In genomic region chr15:81834171-81834841, GRCm38 (mm10) we compare ENCODE assay signal across 14 mouse cellular contexts. TPM values are rescaled to one million over a fixed set of nuclear protein-coding genes. Genes with fewer than 3 reads are reported as not detected.
DNase-seq lines count a peak whose midpoint lies in the region; ATAC-seq and TF ChIP-seq lines count a peak whose summit lies in the region.
"Had no signal": no experiment of that assay in that cellular context is flagged by ENCODE, and none has a peak within 500 bp of the region (broad histone marks: within the 10 kb centered on the region; RNA-seq: fewer than 3 reads in every experiment).

No protein-coding gene starts in this region.

- H3K4me1 ChIP-seq in cerebellum, adult 2 months (ENCODE audit: control insufficient read depth, insufficient read depth, low read length) = peaks cover 61% of the 10 kb centered on the region
- H3K4me1 ChIP-seq in heart, embryonic 14.5 days (ENCODE audit: control insufficient read depth in 2 of 2, insufficient read depth in 2 of 2, low read length in 2 of 2) = peaks cover 23 to 44% of the 10 kb centered on the region in 2 experiments
- peaks cover 28% of the 10 kb centered on the region for H3K4me1 ChIP-seq in intestine, embryonic 16.5 days (ENCODE audit: control insufficient read depth, insufficient read depth, low read length)
- H3K4me1 ChIP-seq in hindbrain, postnatal 0 days (ENCODE audit: insufficient read depth, low read length) = peaks cover 12% of the 10 kb centered on the region

- ATAC-seq in heart, embryonic 14.5 days (ENCODE audit: insufficient number of reproducible peaks, insufficient read depth, low FRiP score, low read depth) = no peak; the same call in 1 of the 2 replicates
- ATAC-seq in intestine, embryonic 16.5 days = no peak
- no peak for ATAC-seq in hindbrain, postnatal 0 days
- ATAC-seq: forebrain, embryonic 15.5 days had no signal

- H3K4me3 ChIP-seq in cerebellum, adult 2 months (replicated peaks; ENCODE audit: insufficient read depth, low read depth, low read length) = no peak overlapping the region
- H3K4me3 ChIP-seq in gastrocnemius, adult 2 months = peak overlapping the region; percentile 62
- H3K4me3 ChIP-seq in heart, embryonic 14.5 days (ENCODE audit: control insufficient read depth in 1 of 2, insufficient read depth in 1 of 2, low read depth in 1 of 2, low read length in 2 of 2) = no peak overlapping the region
- no peak overlapping the region for H3K4me3 ChIP-seq in intestine, embryonic 16.5 days (ENCODE audit: low read length)
- H3K4me3 ChIP-seq in hindbrain, postnatal 0 days (ENCODE audit: low read length) = no peak overlapping the region
- H3K4me3 ChIP-seq: embryonic facial prominence, embryonic 12.5 days; forebrain, embryonic 15.5 days; hindbrain, embryonic 10.5 days had no signal

- no peaks in the 10 kb centered on the region for H3K9me3 ChIP-seq in heart, embryonic 14.5 days (ENCODE audit: control insufficient read depth, low read length)
- no peaks in the 10 kb centered on the region for H3K9me3 ChIP-seq in intestine, embryonic 16.5 days (ENCODE audit: control insufficient read depth, low read length)
- no peaks in the 10 kb centered on the region for H3K9me3 ChIP-seq in hindbrain, postnatal 0 days (ENCODE audit: low read length)
- H3K9me3 ChIP-seq: embryonic facial prominence, embryonic 12.5 days; forebrain, embryonic 15.5 days; G1E; hindbrain, embryonic 10.5 days had no signal

- peak overlapping the region; percentile 5; the same call in 1 of the 2 replicates for H3K9ac ChIP-seq in heart, embryonic 14.5 days (ENCODE audit: low read length)
- no peak overlapping the region for H3K9ac ChIP-seq in intestine, embryonic 16.5 days (ENCODE audit: low read depth, low read length)
- H3K9ac ChIP-seq in hindbrain, postnatal 0 days (replicated peaks; ENCODE audit: low read length) = no peak overlapping the region
- H3K9ac ChIP-seq: embryonic facial prominence, embryonic 12.5 days; forebrain, embryonic 15.5 days had no signal

- no peak overlapping the region for H3K4me2 ChIP-seq in heart, embryonic 14.5 days (ENCODE audit: low read length)
- no peak overlapping the region for H3K4me2 ChIP-seq in intestine, embryonic 16.5 days (ENCODE audit: low read depth, low read length)
- no peak overlapping the region for H3K4me2 ChIP-seq in hindbrain, postnatal 0 days (ENCODE audit: low read depth, low read length)
- H3K4me2 ChIP-seq: embryonic facial prominence, embryonic 12.5 days; forebrain, embryonic 15.5 days had no signal

- intact Hi-C loops in gastrocnemius, adult 2 months (cut with DNase I) = loop anchor here (5.0 kb wide), 1 partner anchor 38 kb away; the partner anchor contains the start of genes Aco2 and Phf5a

- peak overlapping the region; percentile 61 for H3K27ac ChIP-seq in cerebellum, adult 2 months (ENCODE audit: insufficient read depth, low read length)
- peak overlapping the region; percentile 96 for H3K27ac ChIP-seq in gastrocnemius, adult 2 months
- peak overlapping the region; percentile 26 to 64; a peak in 3 of 4 replicates for H3K27ac ChIP-seq in heart, embryonic 14.5 days (replicated peaks in 1 of 2; ENCODE audit: control insufficient read depth in 1 of 2, insufficient read depth in 1 of 2, low read depth in 2 of 2, low read length in 2 of 2)
- H3K27ac ChIP-seq in intestine, embryonic 16.5 days (ENCODE audit: low read length) = no peak overlapping the region
- H3K27ac ChIP-seq in hindbrain, postnatal 0 days = no peak overlapping the region
- H3K27ac ChIP-seq: embryonic facial prominence, embryonic 12.5 days; forebrain, embryonic 15.5 days; hindbrain, embryonic 10.5 days had no signal

- no peak for TF ChIP-seq CTCF in cerebellum, adult 2 months (IDR thresholded peaks at IDR 0.05; ENCODE audit: borderline replicate concordance, insufficient read depth, low read depth, low read length)
- TF ChIP-seq CTCF in brain, embryonic 14.5 days (IDR thresholded peaks at IDR 0.05; ENCODE audit: borderline replicate concordance, extremely low read depth, insufficient read depth, insufficient read length) = no peak
- no peak for TF ChIP-seq CTCF in gastrocnemius, adult 2 months (IDR thresholded peaks at IDR 0.05)
- no peak for TF ChIP-seq CTCF in hindbrain, postnatal 0 days (IDR thresholded peaks at IDR 0.05; ENCODE audit: low read depth)

- TF ChIP-seq POLR2A in cerebellum, adult 2 months (IDR thresholded peaks at IDR 0.05; ENCODE audit: borderline replicate concordance, insufficient read depth, low read length) = no peak
- TF ChIP-seq POLR2A in brain, embryonic 14.5 days (IDR thresholded peaks at IDR 0.05; ENCODE audit: borderline replicate concordance, extremely low read depth, insufficient read depth, insufficient read length, poor library complexity, severe bottlenecking) = no peak

- no peaks in the 10 kb centered on the region for H3K27me3 ChIP-seq in cerebellum, adult 2 months (ENCODE audit: control insufficient read depth, insufficient read depth, low read length)
- no peaks in the 10 kb centered on the region for H3K27me3 ChIP-seq in heart, embryonic 14.5 days (ENCODE audit: control insufficient read depth, insufficient read depth, low read length)
- no peaks in the 10 kb centered on the region for H3K27me3 ChIP-seq in intestine, embryonic 16.5 days (replicated peaks; ENCODE audit: control insufficient read depth, insufficient read depth, low read length)
- H3K27me3 ChIP-seq in hindbrain, postnatal 0 days (ENCODE audit: insufficient read depth, low read length) = no peaks in the 10 kb centered on the region
- H3K27me3 ChIP-seq: forebrain, embryonic 15.5 days had no signal

- H3K36me3 ChIP-seq in heart, embryonic 14.5 days (ENCODE audit: control insufficient read depth, insufficient read depth, low read length) = no peaks in the 10 kb centered on the region
- no peaks in the 10 kb centered on the region for H3K36me3 ChIP-seq in intestine, embryonic 16.5 days (ENCODE audit: control insufficient read depth, insufficient read depth, low read length)
- H3K36me3 ChIP-seq in hindbrain, postnatal 0 days (ENCODE audit: insufficient read depth, low read length) = no peaks in the 10 kb centered on the region
- H3K36me3 ChIP-seq: embryonic facial prominence, embryonic 12.5 days; forebrain, embryonic 15.5 days; hindbrain, embryonic 10.5 days had no signal

- DNase-seq in cerebellum, adult 2 months = peak; percentile 67 to 81
- DNase-seq in cerebellum, postnatal 4 days (ENCODE audit: low spot score in 2 of 2) = no peak
- peak; percentile 23 for DNase-seq in brain, embryonic 14.5 days (ENCODE audit: low read depth)
- DNase-seq in gastrocnemius, adult 2 months = peak; percentile 91
- no peak for DNase-seq in layer of hippocampus, postnatal 14 days (ENCODE audit: low spot score in 2 of 2)
- DNase-seq in hindbrain, postnatal 0 days (ENCODE audit: low spot score) = no peak
- DNase-seq: B cell, adult 2 months; thymus, postnatal 25 days had no signal

- 31% methylated on average over 3 of the region's 3 CpGs for WGBS in cerebellum, adult 2 months
- WGBS in heart, embryonic 14.5 days = 50% methylated on average over 3 of the region's 3 CpGs
- WGBS in intestine, embryonic 16.5 days = 62% methylated on average over 3 of the region's 3 CpGs
- WGBS in hindbrain, postnatal 0 days = 48% methylated on average over 3 of the region's 3 CpGs

RNA-seq across cellular contexts. Expression of gene Tob2, which starts 24.3 kb away (rescaled TPM):
- 36.9 and 51.5 TPM in 2 replicates for polyA plus RNA-seq in cerebellum, adult 2 months (2012; rRNA removed)
- 15.4 and 15.7 TPM in 2 replicates for polyA plus RNA-seq in brain, embryonic 14.5 days (2012; rRNA removed)
- total RNA-seq in gastrocnemius, adult 2 months (2021) = 100 to 1,000 TPM; 151 to 205 TPM
- polyA plus RNA-seq in heart, embryonic 14.5 days (2014; fragmentation: Nextera tagmentation; extraction: Ambion mirVana) = 10.3 and 12.4 TPM in 2 replicates
- 25.3 and 28.6 TPM in 2 replicates for polyA plus RNA-seq in intestine, embryonic 16.5 days (2015; fragmentation: Nextera tagmentation; extraction: Ambion mirVana)
- 10 to 100 TPM; 24.6 to 31.6 TPM for total RNA-seq in layer of hippocampus, postnatal 14 days (2021)
- total RNA-seq in hindbrain, postnatal 0 days (2014; rRNA removed) = 12.9 and 13.9 TPM in 2 replicates
- 14.0 and 14.5 TPM in 2 replicates for polyA plus RNA-seq in hindbrain, postnatal 0 days (2015; fragmentation: Nextera tagmentation; extraction: Ambion mirVana)

RNA-seq across cellular contexts. Expression of gene Tef, which starts 32.1 kb away (rescaled TPM):
- 279 and 288 TPM in 2 replicates for polyA plus RNA-seq in cerebellum, adult 2 months (2012; rRNA removed)
- 35.5 and 38.0 TPM in 2 replicates for polyA plus RNA-seq in brain, embryonic 14.5 days (2012; rRNA removed)
- total RNA-seq in gastrocnemius, adult 2 months (2021) = 100 to 1,000 TPM; 101 to 191 TPM
- 23.4 and 25.8 TPM in 2 replicates for polyA plus RNA-seq in heart, embryonic 14.5 days (2014; fragmentation: Nextera tagmentation; extraction: Ambion mirVana)
- polyA plus RNA-seq in intestine, embryonic 16.5 days (2015; fragmentation: Nextera tagmentation; extraction: Ambion mirVana) = 12.5 and 14.5 TPM in 2 replicates
- total RNA-seq in layer of hippocampus, postnatal 14 days (2021) = 100 to 1,000 TPM; 184 TPM
- total RNA-seq in hindbrain, postnatal 0 days (2014; rRNA removed) = 62.5 and 64.1 TPM in 2 replicates
- polyA plus RNA-seq in hindbrain, postnatal 0 days (2015; fragmentation: Nextera tagmentation; extraction: Ambion mirVana) = 27.8 and 30.4 TPM in 2 replicates

RNA-seq across cellular contexts. Expression of gene Phf5a, which starts 37.4 kb away (rescaled TPM):
- 62.4 and 67.3 TPM in 2 replicates for polyA plus RNA-seq in cerebellum, adult 2 months (2012; rRNA removed)
- polyA plus RNA-seq in brain, embryonic 14.5 days (2012; rRNA removed) = 85.1 and 103 TPM in 2 replicates
- 10 to 100 TPM; 38.4 to 39.9 TPM for total RNA-seq in gastrocnemius, adult 2 months (2021)
- 103 and 106 TPM in 2 replicates for polyA plus RNA-seq in heart, embryonic 14.5 days (2014; fragmentation: Nextera tagmentation; extraction: Ambion mirVana)
- 119 and 122 TPM in 2 replicates for polyA plus RNA-seq in intestine, embryonic 16.5 days (2015; fragmentation: Nextera tagmentation; extraction: Ambion mirVana)
- total RNA-seq in layer of hippocampus, postnatal 14 days (2021) = 10 to 100 TPM; 31.0 to 39.0 TPM
- total RNA-seq in hindbrain, postnatal 0 days (2014; rRNA removed) = 29.0 and 29.7 TPM in 2 replicates
- polyA plus RNA-seq in hindbrain, postnatal 0 days (2015; fragmentation: Nextera tagmentation; extraction: Ambion mirVana) = 102 and 110 TPM in 2 replicates

RNA-seq across cellular contexts. Expression of gene Aco2, which starts 37.8 kb away (rescaled TPM):
- 621 and 638 TPM in 2 replicates for polyA plus RNA-seq in cerebellum, adult 2 months (2012; rRNA removed)
- 262 and 283 TPM in 2 replicates for polyA plus RNA-seq in brain, embryonic 14.5 days (2012; rRNA removed)
- total RNA-seq in gastrocnemius, adult 2 months (2021) = 1,000 to 10,000 TPM; 1,155 to 1,439 TPM
- 571 and 598 TPM in 2 replicates for polyA plus RNA-seq in heart, embryonic 14.5 days (2014; fragmentation: Nextera tagmentation; extraction: Ambion mirVana)
- 288 and 307 TPM in 2 replicates for polyA plus RNA-seq in intestine, embryonic 16.5 days (2015; fragmentation: Nextera tagmentation; extraction: Ambion mirVana)
- 100 to 1,000 TPM; 481 to 503 TPM for total RNA-seq in layer of hippocampus, postnatal 14 days (2021)
- 536 and 538 TPM in 2 replicates for total RNA-seq in hindbrain, postnatal 0 days (2014; rRNA removed)
- polyA plus RNA-seq in hindbrain, postnatal 0 days (2015; fragmentation: Nextera tagmentation; extraction: Ambion mirVana) = 298 and 299 TPM in 2 replicates

Comparison
In these comparisons a context has a peak if more than half of its experiments do, and no peak if none do; other contexts are left out.
1. DNase-seq: peak in cerebellum, adult 2 months (2 of 2), brain, embryonic 14.5 days (single experiment) and gastrocnemius, adult 2 months (single experiment); none in cerebellum, postnatal 4 days (0 of 2), layer of hippocampus, postnatal 14 days (0 of 2) and hindbrain, postnatal 0 days (single experiment).
2. H3K27ac ChIP-seq: peak in cerebellum, adult 2 months (single experiment), gastrocnemius, adult 2 months (single experiment) and heart, embryonic 14.5 days (2 of 2); none in intestine, embryonic 16.5 days (single experiment) and hindbrain, postnatal 0 days (single experiment).